17 mouse cellular contexts compared by ENCODE assay signal in genomic region chr11:76657450-76657970, GRCm38 (mm10). TPM values are rescaled to one million over a fixed set of nuclear protein-coding genes. Genes with fewer than 3 reads are reported as not detected.
"Had no signal": no experiment of that assay in that cellular context is flagged by ENCODE, and none has a peak within 500 bp of the region (broad histone marks: within the 10 kb centered on the region; RNA-seq: fewer than 3 reads in every experiment).

No protein-coding gene starts in this region.

- H3K4me1 ChIP-seq: liver, embryonic 15.5 days; stomach, embryonic 15.5 days had no signal

- DNase-seq: liver, postnatal 0 days; lung, adult 2 months; lung, postnatal 10 days; midbrain, embryonic 14.5 days; right cerebral cortex, postnatal 14 days; thymus, adult 2 months; thymus, postnatal 25 days; thymus, postnatal 4 days had no signal

- H3K4me3 ChIP-seq: liver, embryonic 15.5 days; megakaryocyte, embryonic 14.5 days; midbrain, embryonic 12.5 days; neural tube, embryonic 12.5 days; stomach, embryonic 15.5 days had no signal

- H3K27ac ChIP-seq: liver, embryonic 15.5 days; macrophage; midbrain, embryonic 12.5 days; neural tube, embryonic 12.5 days; stomach, embryonic 15.5 days; stomach, postnatal 0 days had no signal

- H3K27me3 ChIP-seq: liver, embryonic 15.5 days; neural tube, embryonic 12.5 days; stomach, embryonic 15.5 days had no signal

- H3K4me2 ChIP-seq: liver, embryonic 15.5 days; midbrain, embryonic 12.5 days; neural tube, embryonic 12.5 days; stomach, embryonic 15.5 days had no signal

- H3K9ac ChIP-seq: liver, embryonic 15.5 days; liver, postnatal 0 days; midbrain, embryonic 12.5 days; neural tube, embryonic 12.5 days; stomach, embryonic 15.5 days had no signal

- ATAC-seq: liver, postnatal 0 days had no signal

- H3K9me3 ChIP-seq: liver, embryonic 15.5 days; megakaryocyte, embryonic 14.5 days; midbrain, embryonic 12.5 days; neural tube, embryonic 12.5 days; stomach, embryonic 15.5 days had no signal

- H3K36me3 ChIP-seq: liver, embryonic 15.5 days; midbrain, embryonic 12.5 days; neural tube, embryonic 12.5 days; stomach, embryonic 15.5 days had no signal

RNA-seq across cellular contexts. Expression of gene Bhlha9, which starts 14.8 kb away (rescaled TPM):
- polyA plus RNA-seq: liver, embryonic 15.5 days; lung, adult 2 months; macrophage; midbrain, embryonic 12.5 days; spleen, adult 2 months; stomach, postnatal 0 days; thymus, adult 2 months; urinary bladder, adult 2 months had no signal

RNA-seq across cellular contexts. Expression of gene Trarg1, which starts 22.1 kb away (rescaled TPM):
- polyA plus RNA-seq: liver, embryonic 15.5 days; macrophage; midbrain, embryonic 12.5 days had no signal
